Mouse (Mus musculus): ENCODE results near the gene Asb17. TPM values are rescaled to one million over a fixed set of nuclear protein-coding genes. Genes with fewer than 3 reads are reported as not detected.

The Asb17 gene
- polyA plus RNA-seq, 1 experiment: 0.16 TPM

- TF ChIP-seq GATA1 (IDR thresholded peaks at IDR 0.05; ENCODE audit: low read length): no peak
These were observed 6.8 kb downstream of the Asb17 start for GRCm38 (mm10) chr3:153850759-153851158.

DNA sequence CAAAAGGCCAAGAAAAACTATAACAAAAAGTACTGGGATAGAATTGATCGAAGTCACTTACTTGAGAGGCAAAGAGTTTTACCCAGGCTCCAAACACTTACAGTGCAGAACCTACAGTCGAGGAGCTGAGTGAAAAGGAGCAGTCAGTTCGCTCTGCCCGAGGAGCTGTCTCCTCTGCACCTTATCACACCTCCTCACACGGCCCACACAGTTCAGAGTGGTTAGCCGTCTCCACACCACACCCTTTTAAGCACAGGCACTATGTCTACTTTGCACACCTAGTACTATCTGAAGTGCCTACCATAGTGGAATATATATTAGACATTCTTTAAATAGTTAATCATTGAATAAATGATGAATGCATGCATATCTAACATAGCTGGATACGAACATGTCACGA is 8.3 kb downstream of the Asb17 start:
- peak; percentile 15 for TF ChIP-seq GATA1 (IDR thresholded peaks at IDR 0.05; ENCODE audit: low read length)

GRCm38 (mm10) chr3:153858350-153859001 is 14.5 kb downstream of the Asb17 start:
- no peak for TF ChIP-seq GATA1 (IDR thresholded peaks at IDR 0.05; ENCODE audit: low read length)

DNA sequence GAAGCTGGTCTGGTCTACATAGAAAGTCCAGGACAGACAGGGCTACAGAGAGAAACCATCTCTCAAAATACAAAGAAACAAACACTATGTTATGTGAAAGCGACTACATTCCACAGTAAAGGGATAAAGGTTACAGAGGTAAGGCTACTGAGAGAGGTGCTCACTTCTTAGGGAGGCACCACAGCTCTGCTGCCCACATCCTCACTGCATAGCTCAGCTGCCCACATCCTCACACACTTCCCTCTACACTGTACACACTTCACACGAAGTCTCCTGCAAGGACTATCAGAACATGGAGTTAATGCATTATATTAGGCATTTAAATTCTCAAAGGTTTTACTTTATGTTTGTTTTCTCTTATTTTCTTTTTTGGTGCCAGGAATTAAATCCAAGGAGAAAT is 19.8 kb downstream of the Asb17 start:
- no peak for TF ChIP-seq GATA1 (IDR thresholded peaks at IDR 0.05; ENCODE audit: low read length)

- TF ChIP-seq GATA1 (IDR thresholded peaks at IDR 0.05; ENCODE audit: low read length): no peak
These were observed 20.8 kb downstream of the Asb17 start for GRCm38 (mm10) chr3:153864636-153865429.

DNA sequence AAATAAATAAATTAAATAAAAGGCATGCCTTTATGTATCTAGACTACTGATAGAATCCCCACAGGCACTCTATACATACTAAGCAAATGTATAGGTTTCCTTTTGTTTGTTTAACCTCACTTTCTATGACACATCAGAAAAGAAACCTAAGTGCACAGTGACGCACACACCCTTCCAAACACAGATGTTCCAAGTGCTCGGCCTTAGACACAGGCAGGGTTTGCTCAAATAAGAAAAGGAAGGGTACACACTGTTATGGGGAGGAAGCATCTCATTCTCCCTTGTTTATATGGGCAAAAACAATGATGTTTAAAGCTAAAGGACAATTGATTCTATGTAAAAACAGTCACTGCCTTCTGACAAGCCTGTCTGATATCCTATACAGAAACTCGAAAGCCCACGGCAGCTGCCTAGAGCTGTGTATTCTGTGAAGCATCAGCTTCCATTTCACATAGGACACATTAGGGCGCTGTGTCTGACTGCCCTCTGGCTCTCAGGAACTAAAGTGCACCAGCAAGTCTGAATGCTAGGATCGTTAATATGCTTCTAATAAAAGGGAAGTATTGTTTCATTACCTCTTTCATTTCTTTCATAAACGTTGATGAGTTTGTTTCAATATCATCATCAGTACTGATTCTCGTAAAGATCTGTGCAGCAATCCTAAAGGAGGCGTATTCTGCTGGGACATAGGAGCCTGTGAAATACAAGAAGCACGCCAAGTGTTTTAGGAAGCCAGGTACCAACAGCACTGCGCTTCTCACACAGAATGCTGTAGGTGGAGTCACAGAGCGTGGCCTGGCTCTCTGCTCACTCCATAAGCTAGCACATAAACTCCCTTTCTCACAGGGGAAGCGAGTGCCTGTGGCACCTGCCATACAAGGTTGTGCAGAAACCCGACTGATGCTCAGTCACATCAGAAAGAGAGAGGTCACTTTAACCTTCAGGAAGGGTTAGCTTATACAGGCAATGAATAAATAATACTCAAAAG is 23.4 kb downstream of the Asb17 start:
- no peak for TF ChIP-seq GATA1 (IDR thresholded peaks at IDR 0.05; ENCODE audit: low read length)

- TF ChIP-seq GATA1 (IDR thresholded peaks at IDR 0.05; ENCODE audit: low read length): no peak
These were observed 27.4 kb downstream of the Asb17 start for GRCm38 (mm10) chr3:153871396-153871795.

GRCm38 (mm10) chr3:153886296-153886695 is 42.3 kb downstream of the Asb17 start:
- no peak for TF ChIP-seq GATA1 (IDR thresholded peaks at IDR 0.05; ENCODE audit: low read length)

GRCm38 (mm10) chr3:153888141-153888540 is 44.1 kb downstream of the Asb17 start:
- TF ChIP-seq GATA1 (IDR thresholded peaks at IDR 0.05; ENCODE audit: low read length): no peak

- no peak for TF ChIP-seq GATA1 (IDR thresholded peaks at IDR 0.05; ENCODE audit: low read length)
These were observed 45.3 kb downstream of the Asb17 start for GRCm38 (mm10) chr3:153889188-153889781.

DNA sequence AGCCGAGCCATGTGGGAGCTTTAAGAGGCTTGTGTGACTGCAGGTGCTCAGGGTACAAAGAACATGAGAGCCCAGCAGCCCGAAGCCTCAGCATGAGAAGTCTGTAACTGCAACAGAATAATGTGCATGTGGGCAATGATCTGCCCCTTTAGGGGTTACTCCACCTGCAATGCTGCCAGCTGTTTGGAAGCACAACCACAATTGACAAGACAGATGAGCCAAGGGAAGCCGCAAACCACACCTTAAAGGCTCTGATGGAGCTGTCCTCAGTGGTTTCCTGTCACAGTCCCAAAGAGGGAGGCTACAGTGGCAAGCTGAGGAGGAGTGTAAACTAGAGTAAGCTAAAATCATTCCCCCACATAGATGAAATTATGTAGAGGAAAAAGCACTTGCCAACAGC is 51.4 kb downstream of the Asb17 start:
- no peak for TF ChIP-seq GATA1 (IDR thresholded peaks at IDR 0.05; ENCODE audit: low read length)

- no peak for TF ChIP-seq GATA1 (IDR thresholded peaks at IDR 0.05; ENCODE audit: low read length)
These were observed 53.2 kb downstream of the Asb17 start for GRCm38 (mm10) chr3:153897216-153897615.

DNA sequence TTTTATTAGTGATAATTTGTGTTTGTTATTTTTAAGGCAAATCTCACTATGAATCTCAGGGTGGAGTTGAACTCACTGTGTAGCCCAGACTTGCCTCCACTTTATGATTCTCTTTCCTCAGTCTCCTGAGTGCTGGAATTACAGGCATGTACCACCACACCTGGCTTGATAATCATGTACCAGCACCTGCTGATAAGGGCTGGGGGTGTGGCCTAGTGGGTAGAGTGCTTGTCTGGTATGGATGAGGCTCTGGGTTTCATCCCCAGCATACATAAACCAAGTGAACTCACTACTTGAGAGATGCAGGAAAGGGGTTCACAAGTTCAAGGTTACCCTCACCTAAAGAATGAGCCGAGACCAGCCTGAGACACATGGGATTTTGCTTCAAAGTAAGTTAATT is 57.9 kb downstream of the Asb17 start:
- TF ChIP-seq GATA1 (IDR thresholded peaks at IDR 0.05; ENCODE audit: low read length): no peak

DNA sequence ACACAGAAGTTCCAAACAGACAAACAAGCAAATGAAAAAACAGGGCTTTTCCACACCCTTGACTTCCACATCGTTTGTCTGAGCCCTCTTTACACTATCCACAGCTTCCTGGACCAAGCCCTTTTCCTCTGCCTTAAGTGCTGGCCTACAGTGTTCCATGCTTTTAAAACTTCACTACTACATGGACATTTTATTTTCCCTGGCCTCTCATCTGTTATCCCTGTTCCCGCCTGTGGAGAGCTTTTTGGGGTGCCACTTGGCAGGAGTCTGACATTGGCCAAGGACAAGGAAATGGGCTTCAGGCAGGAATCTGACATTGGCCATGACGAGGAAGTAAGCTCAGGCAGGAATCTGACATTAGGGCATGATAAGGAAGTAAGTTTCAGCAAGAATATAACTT is 58.6 kb downstream of the Asb17 start:
- no peak for TF ChIP-seq GATA1 (IDR thresholded peaks at IDR 0.05; ENCODE audit: low read length)

DNA sequence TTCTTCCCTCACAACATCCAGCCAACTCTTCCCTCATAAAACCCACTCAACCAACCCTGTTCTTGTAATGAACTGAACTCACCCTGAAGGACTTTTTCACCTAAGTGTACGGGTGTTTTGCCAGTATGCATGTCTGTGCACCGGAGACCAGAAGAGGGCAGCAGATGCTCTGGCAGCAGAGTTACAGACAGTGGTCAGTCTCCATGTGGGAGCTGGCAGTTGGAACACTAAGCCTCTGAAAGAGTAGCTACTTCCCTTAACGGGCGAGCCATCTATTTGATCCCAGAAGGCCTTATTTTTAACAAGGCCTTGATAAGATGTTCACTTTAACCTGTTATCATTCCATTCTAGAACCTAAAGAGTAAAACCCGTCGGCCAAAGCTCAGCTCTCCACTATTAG is 60.6 kb downstream of the Asb17 start:
- no peak for TF ChIP-seq GATA1 (IDR thresholded peaks at IDR 0.05; ENCODE audit: low read length)

Other genes starting within 250 kb of the Asb17 start
- 1.9 and 2.5 TPM in 2 replicates for gene St6galnac3, start 119.0 kb upstream of the Asb17 start, polyA plus RNA-seq (2012)
- gene Msh4, start 61.9 kb downstream of the Asb17 start, polyA plus RNA-seq (2012): not detected in 2 replicates
- 23.7 and 38.8 TPM in 2 replicates for gene Rabggtb, start 68.8 kb downstream of the Asb17 start, polyA plus RNA-seq (2012)
- gene Acadm, start 100.4 kb downstream of the Asb17 start, polyA plus RNA-seq (2012): 3.3 TPM in 2 replicates
- gene Slc44a5, start 129.2 kb downstream of the Asb17 start, polyA plus RNA-seq (2012): not detected in 2 replicates